Mouse (Mus musculus): ENCODE measurements at regions not wholly inside any gene's neighbourhood (a gene's known extent, or its start where the extent isn't known, plus 50 kb on each side); places are given as distances from the start of the nearest gene placed in this dataset.

GRCm38 (mm10) chr2:50365221-50365620 lies 68.6 kb upstream of the Mmadhc start:
- TF ChIP-seq EP300 (IDR thresholded peaks at IDR 0.05; ENCODE audit: low read depth) (no peak), CTCF (IDR thresholded peaks at IDR 0.05; ENCODE audit: low read depth) (no peak)

Measured in liver, postnatal 0 days (tissue).